Mouse (Mus musculus) gastrocnemius, adult 2 months (tissue): ENCODE results near the gene Senp6. TPM values are rescaled to one million over a fixed set of nuclear protein-coding genes. Genes with fewer than 3 reads are reported as not detected.

Source experiments
- DNase-seq: peaks from one replicate; pipeline ENCODE4 v3.0.0; 2022
- H3K27ac ChIP-seq: fragments of 200-600 bp; 2 replicates; pipeline ENCODE4 v1.8.1; 2022; ENCODE audit warnings: mild to moderate bottlenecking
- H3K4me3 ChIP-seq: fragments of 200-600 bp; 2 replicates; pipeline ENCODE4 v1.8.1; 2022; ENCODE audit warnings: mild to moderate bottlenecking, moderate library complexity
- CTCF ChIP-seq: fragments of 200-600 bp; IDR thresholded peaks from 2 replicates; pipeline ENCODE4 v1.8.1; 2022; ENCODE audit warnings: antibody characterized with exemption, mild to moderate bottlenecking, moderate library complexity
- intact Hi-C: fragments of 180-260 bp; cut with DNase I; formaldehyde crosslinking; loops from one replicate; pipeline ENCODE4 v1.15.1; 2025
- total RNA-seq, 2 experiments: library from RNA; stranded (reverse); gene quantifications; 2 replicates each; pipeline ENCODE4 v1.2.3; 2021

Senp6 gene
- total RNA-seq, 2 experiments from 2014 or later = 56.5 to 58.7 TPM

- intact Hi-C loops = no loop called here
- H3K27ac ChIP-seq = peak overlapping the region; percentile 97
- H3K4me3 ChIP-seq = peak overlapping the region; percentile 85
Measured at GRCm38 (mm10) chr9:80166425-80166824, 99.7 kb downstream of the Senp6 start.

GRCm38 (mm10) chr9:80167089-80167488, 100.4 kb downstream of the Senp6 start:
- peak overlapping the region; percentile 21; the same call in 1 of the 2 replicates for H3K4me3 ChIP-seq
- TF ChIP-seq CTCF = no peak
- no peak overlapping the region; the same call in 1 of the 2 replicates for H3K27ac ChIP-seq

More at GRCm38 (mm10) chr9:80166425-80166824, 99.7 kb downstream of the Senp6 start:
- DNase-seq = no peak
- TF ChIP-seq CTCF = no peak

GRCm38 (mm10) chr9:80169551-80169950, 102.8 kb downstream of the Senp6 start:
- intact Hi-C loops = no loop called here
- Histone ChIP-seq H3K27ac (no peak overlapping the region), H3K4me3 (no peak overlapping the region)
- no peak for DNase-seq
- TF ChIP-seq CTCF = no peak

More at GRCm38 (mm10) chr9:80167089-80167488, 100.4 kb downstream of the Senp6 start:
- intact Hi-C loops = no loop called here
- DNase-seq = no peak

- no peak overlapping the region for H3K4me3 ChIP-seq
- no peak for TF ChIP-seq CTCF
- DNase-seq = no peak
- no peak overlapping the region for H3K27ac ChIP-seq
- intact Hi-C loops = no loop called here
Measured at GRCm38 (mm10) chr9:80171241-80171640, 104.5 kb downstream of the Senp6 start.

- no peak for DNase-seq
- TF ChIP-seq CTCF = no peak
- intact Hi-C loops = no loop called here
- Histone ChIP-seq H3K27ac (peak overlapping the region; percentile 65), H3K4me3 (no peak overlapping the region)
Measured at GRCm38 (mm10) chr9:80172396-80173222, 105.9 kb downstream of the Senp6 start.

- no peak for TF ChIP-seq CTCF
- peak; percentile 74 for DNase-seq
- Histone ChIP-seq H3K27ac (peak overlapping the region; percentile 76), H3K4me3 (peak overlapping the region; percentile 16)
- intact Hi-C loops = no loop called here
Measured at GRCm38 (mm10) chr9:80173629-80174028, 106.9 kb downstream of the Senp6 start.

- peak; percentile 40 for DNase-seq
- intact Hi-C loops = no loop called here
- H3K27ac ChIP-seq = peak overlapping the region; percentile 75
- no peak overlapping the region for H3K4me3 ChIP-seq
- no peak for TF ChIP-seq CTCF
Measured at GRCm38 (mm10) chr9:80176696-80177478, 110.2 kb downstream of the Senp6 start.

- intact Hi-C loops = no loop called here
- Histone ChIP-seq H3K27ac (no peak overlapping the region), H3K4me3 (no peak overlapping the region)
- no peak for DNase-seq
- TF ChIP-seq CTCF = no peak
Measured at GRCm38 (mm10) chr9:80178670-80179069, 112.0 kb downstream of the Senp6 start.

- Histone ChIP-seq H3K27ac (no peak overlapping the region), H3K4me3 (no peak overlapping the region)
- TF ChIP-seq CTCF = no peak
- intact Hi-C loops = no loop called here
- DNase-seq = no peak
Measured at GRCm38 (mm10) chr9:80179688-80180087, 113.0 kb downstream of the Senp6 start.

GRCm38 (mm10) chr9:80180771-80181170, 114.1 kb downstream of the Senp6 start:
- no peak for DNase-seq
- Histone ChIP-seq H3K4me3 (no peak overlapping the region), H3K27ac (no peak overlapping the region)
- TF ChIP-seq CTCF = no peak
- intact Hi-C loops = no loop called here

GRCm38 (mm10) chr9:80181692-80182091, 115.0 kb downstream of the Senp6 start:
- Histone ChIP-seq H3K4me3 (no peak overlapping the region), H3K27ac (no peak overlapping the region)
- intact Hi-C loops = no loop called here
- no peak for TF ChIP-seq CTCF
- no peak for DNase-seq

- intact Hi-C loops = no loop called here
- no peak for TF ChIP-seq CTCF
- Histone ChIP-seq H3K4me3 (no peak overlapping the region), H3K27ac (no peak overlapping the region)
- no peak for DNase-seq
Measured at GRCm38 (mm10) chr9:80184138-80184537, 117.4 kb downstream of the Senp6 start.

GRCm38 (mm10) chr9:80185737-80186136, 119.0 kb downstream of the Senp6 start:
- no peak overlapping the region for H3K4me3 ChIP-seq
- no peak for TF ChIP-seq CTCF
- intact Hi-C loops = no loop called here
- DNase-seq = no peak
- no peak overlapping the region for H3K27ac ChIP-seq
